Mouse (Mus musculus): ENCODE results near the gene Rps26. TPM values are rescaled to one million over a fixed set of nuclear protein-coding genes. Genes with fewer than 3 reads are reported as not detected.

The Rps26 gene
- total RNA-seq, 2 experiments from 2014 or later, result 345 to 363 TPM

GRCm38 (mm10) chr10:128612433-128613153, 14.0 kb downstream of the Rps26 start:
- DNase-seq (ENCODE audit: low spot score), result peak; percentile 71

- DNase-seq (ENCODE audit: low spot score), result no peak
Measured at GRCm38 (mm10) chr10:128606483-128606882, 20.1 kb downstream of the Rps26 start.

GRCm38 (mm10) chr10:128602470-128603128, 23.9 kb downstream of the Rps26 start:
- DNase-seq (ENCODE audit: low spot score), result no peak

GRCm38 (mm10) chr10:128601499-128601898, 25.0 kb downstream of the Rps26 start:
- DNase-seq (ENCODE audit: low spot score), result no peak

- DNase-seq (ENCODE audit: low spot score), result no peak
Measured at GRCm38 (mm10) chr10:128598476-128598875, 28.1 kb downstream of the Rps26 start.

GRCm38 (mm10) chr10:128592797-128593196, 33.8 kb downstream of the Rps26 start:
- DNase-seq (ENCODE audit: low spot score), result no peak

- no peak for DNase-seq (ENCODE audit: low spot score)
Measured at GRCm38 (mm10) chr10:128591436-128591835, 35.1 kb downstream of the Rps26 start.

GRCm38 (mm10) chr10:128590193-128590690, 36.3 kb downstream of the Rps26 start:
- peak; percentile 32 for DNase-seq (ENCODE audit: low spot score)

- DNase-seq (ENCODE audit: low spot score), result no peak
Measured at GRCm38 (mm10) chr10:128589464-128590192, 36.9 kb downstream of the Rps26 start, which contains the start of gene Erbb3. Gene Erbb3, minus strand, starts transcription at chr10:128589652.

GRCm38 (mm10) chr10:128588775-128589463, 37.6 kb downstream of the Rps26 start:
- DNase-seq (ENCODE audit: low spot score), result no peak

GRCm38 (mm10) chr10:128588136-128588535, 38.4 kb downstream of the Rps26 start:
- no peak for DNase-seq (ENCODE audit: low spot score)

- DNase-seq (ENCODE audit: low spot score), result no peak
Measured at GRCm38 (mm10) chr10:128587697-128588096, 38.9 kb downstream of the Rps26 start.

- no peak for DNase-seq (ENCODE audit: low spot score)
Measured at GRCm38 (mm10) chr10:128587120-128587519, 39.4 kb downstream of the Rps26 start.

- DNase-seq (ENCODE audit: low spot score), result no peak
Measured at GRCm38 (mm10) chr10:128586546-128586945, 40.0 kb downstream of the Rps26 start.

- no peak for DNase-seq (ENCODE audit: low spot score)
Measured at GRCm38 (mm10) chr10:128584386-128584785, 42.2 kb downstream of the Rps26 start.

- peak; percentile 55 for DNase-seq (ENCODE audit: low spot score)
Measured at GRCm38 (mm10) chr10:128583644-128584043, 42.9 kb downstream of the Rps26 start.

- no peak for DNase-seq (ENCODE audit: low spot score)
Measured at GRCm38 (mm10) chr10:128579731-128580130, 46.8 kb downstream of the Rps26 start.

- DNase-seq (ENCODE audit: low spot score), result no peak
Measured at GRCm38 (mm10) chr10:128579298-128579697, 47.2 kb downstream of the Rps26 start.

- no peak for DNase-seq (ENCODE audit: low spot score)
Measured at GRCm38 (mm10) chr10:128578330-128578729, 48.2 kb downstream of the Rps26 start.

GRCm38 (mm10) chr10:128575063-128575462, 51.5 kb downstream of the Rps26 start:
- no peak for DNase-seq (ENCODE audit: low spot score)

Measured in gastrocnemius, adult 18-20 months (tissue).